In the genomic region with DNA sequence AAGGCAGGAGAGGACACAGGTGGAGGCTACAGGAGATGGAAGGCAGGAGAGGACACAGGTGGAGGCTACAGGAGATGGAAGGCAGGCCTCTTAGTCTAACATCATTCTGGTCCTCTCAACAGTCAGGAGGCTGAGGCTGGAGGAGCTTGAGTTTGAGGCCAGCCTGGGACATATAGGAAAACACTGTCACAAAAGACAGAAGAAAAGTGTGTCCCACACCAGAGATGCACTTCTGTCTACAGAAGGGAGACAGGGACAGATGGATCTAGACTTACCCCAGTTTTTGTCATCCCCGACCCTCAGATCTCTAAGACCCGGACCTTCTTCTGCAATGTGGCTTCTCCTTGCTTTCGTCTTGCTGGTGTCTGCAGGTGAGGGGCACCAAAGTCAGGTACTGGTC, we compare ENCODE assay signal across 39 mouse cellular contexts. TPM values are rescaled to one million over a fixed set of nuclear protein-coding genes. Genes with fewer than 3 reads are reported as not detected.
"Had no signal": no experiment of that assay in that cellular context is flagged by ENCODE, and none has a peak within 500 bp of the region (broad histone marks: within the 10 kb centered on the region; RNA-seq: fewer than 3 reads in every experiment).

A gene (plus strand): TSS at position 301 of the 400 bp plus-strand sequence.

- H3K9me3 ChIP-seq: limb, embryonic 10.5 days; limb, embryonic 12.5 days; limb, embryonic 13.5 days; limb, embryonic 15.5 days; liver, embryonic 12.5 days; liver, embryonic 13.5 days; liver, embryonic 15.5 days; lung, embryonic 15.5 days; megakaryocyte, embryonic 14.5 days; midbrain, embryonic 10.5 days; midbrain, embryonic 12.5 days; midbrain, embryonic 13.5 days; midbrain, embryonic 15.5 days; neural tube, embryonic 12.5 days had no signal

- H3K27ac ChIP-seq: limb, embryonic 10.5 days; limb, embryonic 12.5 days; limb, embryonic 13.5 days; limb, embryonic 15.5 days; liver, embryonic 12.5 days; liver, embryonic 13.5 days; liver, embryonic 14.5 days; liver, embryonic 15.5 days; lung, embryonic 15.5 days; macrophage; midbrain, embryonic 10.5 days; midbrain, embryonic 12.5 days; midbrain, embryonic 13.5 days; midbrain, embryonic 15.5 days; neural tube, embryonic 12.5 days had no signal

- H3K4me1 ChIP-seq: limb, embryonic 12.5 days; limb, embryonic 13.5 days; limb, embryonic 15.5 days; liver, embryonic 12.5 days; liver, embryonic 13.5 days; liver, embryonic 15.5 days; lung, embryonic 15.5 days; megakaryocyte, embryonic 14.5 days; midbrain, embryonic 10.5 days; midbrain, embryonic 12.5 days; midbrain, embryonic 13.5 days; midbrain, embryonic 15.5 days; neural tube, embryonic 12.5 days had no signal

- H3K4me2 ChIP-seq: limb, embryonic 12.5 days; limb, embryonic 13.5 days; limb, embryonic 15.5 days; liver, embryonic 11.5 days; liver, embryonic 12.5 days; liver, embryonic 13.5 days; liver, embryonic 15.5 days; lung, embryonic 14.5 days; lung, embryonic 15.5 days; midbrain, embryonic 11.5 days; midbrain, embryonic 12.5 days; midbrain, embryonic 13.5 days; midbrain, embryonic 15.5 days; neural tube, embryonic 12.5 days had no signal

- H3K27me3 ChIP-seq: limb, embryonic 12.5 days; limb, embryonic 13.5 days; limb, embryonic 15.5 days; liver, embryonic 12.5 days; liver, embryonic 13.5 days; liver, embryonic 15.5 days; lung, embryonic 15.5 days; midbrain, embryonic 12.5 days; midbrain, embryonic 13.5 days; midbrain, embryonic 15.5 days; neural tube, embryonic 12.5 days had no signal

- H3K9ac ChIP-seq: limb, embryonic 12.5 days; limb, embryonic 13.5 days; limb, embryonic 15.5 days; liver, embryonic 12.5 days; liver, embryonic 13.5 days; liver, embryonic 14.5 days; liver, embryonic 15.5 days; liver, postnatal 0 days; lung, embryonic 14.5 days; lung, embryonic 15.5 days; midbrain, embryonic 12.5 days; midbrain, embryonic 13.5 days; midbrain, embryonic 15.5 days; neural tube, embryonic 12.5 days had no signal

- H3K4me3 ChIP-seq: limb, embryonic 10.5 days; limb, embryonic 12.5 days; limb, embryonic 13.5 days; limb, embryonic 15.5 days; liver, embryonic 12.5 days; liver, embryonic 13.5 days; liver, embryonic 15.5 days; lung, embryonic 15.5 days; megakaryocyte, embryonic 14.5 days; midbrain, embryonic 10.5 days; midbrain, embryonic 12.5 days; midbrain, embryonic 13.5 days; midbrain, embryonic 15.5 days; myocyte; neural tube, embryonic 12.5 days had no signal

- ATAC-seq: liver, embryonic 12.5 days; liver, postnatal 0 days; lung, postnatal 0 days; midbrain, embryonic 13.5 days; midbrain, embryonic 15.5 days; midbrain, embryonic 16.5 days had no signal

- H3K36me3 ChIP-seq: limb, embryonic 10.5 days; limb, embryonic 12.5 days; limb, embryonic 13.5 days; limb, embryonic 15.5 days; liver, embryonic 12.5 days; liver, embryonic 13.5 days; liver, embryonic 15.5 days; lung, embryonic 15.5 days; midbrain, embryonic 10.5 days; midbrain, embryonic 12.5 days; midbrain, embryonic 13.5 days; midbrain, embryonic 15.5 days; neural tube, embryonic 12.5 days had no signal

- DNase-seq: left cerebral cortex, postnatal 4 days; liver; liver, embryonic 13.5 days; liver, postnatal 0 days; lung, adult 18-20 months; lung, adult 2 months; lung, embryonic 14.5 days; lung, postnatal 10 days; lung, postnatal 14 days; lung, postnatal 36 days; lung, postnatal 4 days; midbrain, embryonic 14.5 days had no signal

RNA-seq across cellular contexts. Expression of the gene that starts here (rescaled TPM):
- polyA plus RNA-seq: limb, embryonic 11.5 days; limb, embryonic 12.5 days; limb, embryonic 13.5 days; limb, embryonic 14.5 days; limb, embryonic 15.5 days; liver, adult 2 months; liver, embryonic 11.5 days; liver, embryonic 12.5 days; liver, embryonic 13.5 days; liver, embryonic 14.5 days; liver, embryonic 15.5 days; liver, embryonic 16.5 days; liver, postnatal 0 days; lung, adult 2 months; lung, embryonic 14.5 days; lung, embryonic 15.5 days; lung, embryonic 16.5 days; lung, postnatal 0 days; macrophage; midbrain, embryonic 10.5 days; midbrain, embryonic 11.5 days; midbrain, embryonic 12.5 days; midbrain, embryonic 13.5 days; midbrain, embryonic 14.5 days; midbrain, embryonic 15.5 days; midbrain, embryonic 16.5 days; midbrain, postnatal 0 days; myocyte; neural tube, embryonic 11.5 days; neural tube, embryonic 12.5 days had no signal
